Mouse (Mus musculus): ENCODE results near the gene Zfp423.

GRCm38 (mm10) chr8:87866586-87866985, 92.8 kb downstream of the Zfp423 start:
- TF ChIP-seq POLR2A (IDR thresholded peaks at IDR 0.05; ENCODE audit: borderline replicate concordance, insufficient read depth, low read length) (no peak), CTCF (IDR thresholded peaks at IDR 0.05; ENCODE audit: borderline replicate concordance, insufficient read depth, low read depth, low read length) (no peak)

All from cerebellum, adult 2 months (tissue).